Comparison of ENCODE assay signal across 17 mouse cellular contexts in the genomic region with DNA sequence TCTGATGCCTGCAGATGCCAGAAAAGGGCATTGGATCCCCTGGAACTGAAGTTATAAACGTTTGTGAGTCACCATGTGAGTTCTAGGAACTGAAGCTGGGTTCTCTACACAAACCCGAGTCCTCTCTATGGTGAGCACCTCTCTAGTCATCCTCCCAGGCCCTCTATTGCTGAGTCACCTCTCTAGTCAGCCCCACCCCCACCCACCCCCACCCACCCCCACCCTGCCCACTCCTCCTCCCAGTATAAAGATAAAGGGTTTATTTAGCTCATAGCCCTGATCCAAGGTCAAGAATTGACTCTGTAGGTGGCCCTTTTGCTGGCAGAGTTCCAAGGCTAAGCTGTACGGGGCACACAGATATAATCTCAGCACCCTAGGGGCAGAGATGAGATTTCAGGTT. TPM values are rescaled to one million over a fixed set of nuclear protein-coding genes. Genes with fewer than 3 reads are reported as not detected.
DNase-seq lines count a peak whose midpoint lies in the region; ATAC-seq and TF ChIP-seq lines count a peak whose summit lies in the region.
"Had no signal": no experiment of that assay in that cellular context is flagged by ENCODE, and none has a peak within 500 bp of the region (broad histone marks: within the 10 kb centered on the region; RNA-seq: fewer than 3 reads in every experiment).

No protein-coding gene starts in this region.

- no peak overlapping the region for H3K4me2 ChIP-seq in liver, postnatal 0 days (ENCODE audit: low read depth, low read length)
- H3K4me2 ChIP-seq in intestine, postnatal 0 days (replicated peaks; ENCODE audit: low read depth) = no peak overlapping the region
- H3K4me2 ChIP-seq in stomach, embryonic 15.5 days = no peak overlapping the region
- H3K4me2 ChIP-seq: embryonic facial prominence, embryonic 13.5 days; hindbrain, embryonic 15.5 days; limb, embryonic 15.5 days; midbrain, embryonic 13.5 days had no signal

- 28% methylated on average over 3 of the region's 3 CpGs for WGBS in liver, postnatal 0 days (ENCODE audit: insufficient replicate concordance)
- 16% methylated on average over 3 of the region's 3 CpGs for WGBS in intestine, postnatal 0 days
- WGBS in stomach, embryonic 15.5 days = 41% methylated on average over 3 of the region's 3 CpGs
- 77% methylated on average over 3 of the region's 3 CpGs for WGBS in midbrain, embryonic 10.5 days

- no peak for ATAC-seq in liver, postnatal 0 days
- peak; percentile 93 for ATAC-seq in intestine, postnatal 0 days
- ATAC-seq in stomach, embryonic 15.5 days (ENCODE audit: insufficient read depth, low FRiP score, low read depth) = peak; percentile 75
- ATAC-seq: midbrain, embryonic 13.5 days had no signal

- TF ChIP-seq CTCF in liver, postnatal 0 days (IDR thresholded peaks at IDR 0.05; ENCODE audit: low read depth) = no peak
- TF ChIP-seq CTCF in intestine, postnatal 0 days (IDR thresholded peaks at IDR 0.05; ENCODE audit: low read depth) = no peak

- H3K9me3 ChIP-seq in liver, postnatal 0 days (ENCODE audit: low read length) = no peaks in the 10 kb centered on the region
- H3K9me3 ChIP-seq in intestine, postnatal 0 days (ENCODE audit: control insufficient read depth) = no peaks in the 10 kb centered on the region
- no peaks in the 10 kb centered on the region for H3K9me3 ChIP-seq in stomach, embryonic 15.5 days
- H3K9me3 ChIP-seq in midbrain, embryonic 10.5 days (replicated peaks) = no peaks in the 10 kb centered on the region
- H3K9me3 ChIP-seq: embryonic facial prominence, embryonic 13.5 days; forebrain, embryonic 10.5 days; hindbrain, embryonic 15.5 days; limb, embryonic 15.5 days; midbrain, embryonic 13.5 days had no signal

- no peaks in the 10 kb centered on the region for H3K36me3 ChIP-seq in liver, postnatal 0 days (replicated peaks; ENCODE audit: insufficient read depth, low read length)
- no peaks in the 10 kb centered on the region for H3K36me3 ChIP-seq in intestine, postnatal 0 days (ENCODE audit: control insufficient read depth, insufficient read depth)
- H3K36me3 ChIP-seq in stomach, embryonic 15.5 days = no peaks in the 10 kb centered on the region
- H3K36me3 ChIP-seq in midbrain, embryonic 10.5 days = no peaks in the 10 kb centered on the region
- H3K36me3 ChIP-seq: embryonic facial prominence, embryonic 13.5 days; forebrain, embryonic 10.5 days; hindbrain, embryonic 15.5 days; limb, embryonic 15.5 days; midbrain, embryonic 13.5 days had no signal

- H3K27me3 ChIP-seq in liver, postnatal 0 days (ENCODE audit: insufficient read depth, low read length) = no peaks in the 10 kb centered on the region
- H3K27me3 ChIP-seq in intestine, postnatal 0 days (replicated peaks; ENCODE audit: control insufficient read depth, insufficient read depth, low read length) = no peaks in the 10 kb centered on the region
- H3K27me3 ChIP-seq in stomach, embryonic 15.5 days (replicated peaks) = no peaks in the 10 kb centered on the region
- H3K27me3 ChIP-seq in midbrain, embryonic 10.5 days (ENCODE audit: low read depth, poor library complexity, severe bottlenecking) = no peaks in the 10 kb centered on the region
- H3K27me3 ChIP-seq: embryonic facial prominence, embryonic 13.5 days; hindbrain, embryonic 15.5 days; limb, embryonic 15.5 days; midbrain, embryonic 13.5 days had no signal

- H3K4me3 ChIP-seq in liver, postnatal 0 days (ENCODE audit: low read depth, low read length) = no peak overlapping the region
- no peak overlapping the region for H3K4me3 ChIP-seq in intestine, postnatal 0 days (ENCODE audit: low read depth, low read length)
- no peak overlapping the region for H3K4me3 ChIP-seq in stomach, embryonic 15.5 days (replicated peaks)
- H3K4me3 ChIP-seq in midbrain, embryonic 10.5 days = no peak overlapping the region
- H3K4me3 ChIP-seq: embryonic facial prominence, embryonic 13.5 days; forebrain, embryonic 10.5 days; hindbrain, embryonic 15.5 days; limb, embryonic 15.5 days; midbrain, embryonic 13.5 days had no signal

- intact Hi-C loops in left cerebral cortex, postnatal 10 days (cut with DNase I) = no loop called here

- no peak overlapping the region for H3K9ac ChIP-seq in liver, postnatal 0 days (replicated peaks)
- H3K9ac ChIP-seq in intestine, postnatal 0 days (ENCODE audit: low read depth, low read length) = no peak overlapping the region
- H3K9ac ChIP-seq in stomach, embryonic 15.5 days = no peak overlapping the region
- H3K9ac ChIP-seq: embryonic facial prominence, embryonic 13.5 days; hindbrain, embryonic 15.5 days; limb, embryonic 15.5 days; midbrain, embryonic 13.5 days had no signal

- DNase-seq in liver (peak; percentile 77), NIH3T3 (ENCODE audit: low read depth) (peak; percentile 49)
- DNase-seq in liver, postnatal 0 days = no peak
- DNase-seq in midbrain, embryonic 10.5 days (ENCODE audit: low spot score) = no peak
- DNase-seq in layer of hippocampus, postnatal 10 days (ENCODE audit: low spot score in 2 of 2) = no peak
- DNase-seq in left cerebral cortex, postnatal 10 days (ENCODE audit: extremely low spot score in 1 of 2, low spot score in 2 of 2) = no peak
- DNase-seq: cerebellum, adult 11-12 months; gastrocnemius, postnatal 36 days; kidney, adult 9 months had no signal

- H3K27ac ChIP-seq in liver, postnatal 0 days (ENCODE audit: low read depth) = no peak overlapping the region
- no peak overlapping the region for H3K27ac ChIP-seq in intestine, postnatal 0 days (ENCODE audit: low read depth, low read length)
- no peak overlapping the region for H3K27ac ChIP-seq in stomach, embryonic 15.5 days
- no peak overlapping the region for H3K27ac ChIP-seq in midbrain, embryonic 10.5 days (replicated peaks)
- H3K27ac ChIP-seq: embryonic facial prominence, embryonic 13.5 days; forebrain, embryonic 10.5 days; hindbrain, embryonic 15.5 days; limb, embryonic 15.5 days; macrophage; midbrain, embryonic 13.5 days had no signal

- H3K4me1 ChIP-seq in liver, postnatal 0 days (ENCODE audit: insufficient read depth) = no peaks in the 10 kb centered on the region
- no peaks in the 10 kb centered on the region for H3K4me1 ChIP-seq in intestine, postnatal 0 days (replicated peaks; ENCODE audit: control insufficient read depth, insufficient read depth, low read length)
- no peaks in the 10 kb centered on the region for H3K4me1 ChIP-seq in stomach, embryonic 15.5 days
- H3K4me1 ChIP-seq in midbrain, embryonic 10.5 days = no peaks in the 10 kb centered on the region
- H3K4me1 ChIP-seq: embryonic facial prominence, embryonic 13.5 days; forebrain, embryonic 10.5 days; hindbrain, embryonic 15.5 days; limb, embryonic 15.5 days; midbrain, embryonic 13.5 days had no signal

- TF ChIP-seq EP300 in liver, postnatal 0 days (IDR thresholded peaks at IDR 0.05; ENCODE audit: low read depth) = no peak

RNA-seq across cellular contexts. Expression of a gene that starts 27.2 kb away (rescaled TPM):
- 0.06 and 0.07 TPM in 2 replicates for polyA plus RNA-seq in liver, postnatal 0 days (2015; fragmentation: Nextera tagmentation; extraction: Ambion mirVana)
- polyA plus RNA-seq in intestine, postnatal 0 days (2015; fragmentation: Nextera tagmentation; extraction: Ambion mirVana) = 0.05 and 0.09 TPM in 2 replicates
- polyA plus RNA-seq in stomach, embryonic 15.5 days (2015; fragmentation: Nextera tagmentation; extraction: Ambion mirVana) = 0.33 and 0.36 TPM in 2 replicates
- 0.26 and 0.57 TPM in 2 replicates for polyA plus RNA-seq in midbrain, embryonic 10.5 days (2016; fragmentation: Nextera tagmentation; extraction: Ambion mirVana)
- 1 to 10 TPM; 6.0 to 7.9 TPM for total RNA-seq in layer of hippocampus, postnatal 10 days (2021)
- 1 to 10 TPM; 4.5 to 5.1 TPM for total RNA-seq in left cerebral cortex, postnatal 10 days (2021)
- total RNA-seq: gastrocnemius, postnatal 36 days had no signal
- polyA plus RNA-seq: macrophage had no signal

RNA-seq across cellular contexts. Expression of a gene that starts 59.5 kb away (rescaled TPM):
- 20.5 and 22.8 TPM in 2 replicates for polyA plus RNA-seq in liver, postnatal 0 days (2015; fragmentation: Nextera tagmentation; extraction: Ambion mirVana)
- 146 and 175 TPM in 2 replicates for polyA plus RNA-seq in intestine, postnatal 0 days (2015; fragmentation: Nextera tagmentation; extraction: Ambion mirVana)
- 80.6 and 88.2 TPM in 2 replicates for polyA plus RNA-seq in stomach, embryonic 15.5 days (2015; fragmentation: Nextera tagmentation; extraction: Ambion mirVana)
- 1.3 and 1.9 TPM in 2 replicates for polyA plus RNA-seq in midbrain, embryonic 10.5 days (2016; fragmentation: Nextera tagmentation; extraction: Ambion mirVana)
- 1 to 10 TPM in 1 of 2 experiments, under 1 TPM in 1; 0.71 to 3.8 TPM for total RNA-seq in layer of hippocampus, postnatal 10 days (2021)
- 1 to 10 TPM; 2.2 to 2.8 TPM for total RNA-seq in left cerebral cortex, postnatal 10 days (2021)

Comparison
In these comparisons a context has a peak if more than half of its experiments do, and no peak if none do; other contexts are left out.
1. DNase-seq: peak in liver (single experiment) and NIH3T3 (single experiment); none in liver, postnatal 0 days (single experiment), midbrain, embryonic 10.5 days (single experiment), layer of hippocampus, postnatal 10 days (0 of 2) and left cerebral cortex, postnatal 10 days (0 of 2).